Mouse (Mus musculus): Measurements from ENCODE around the gene Bex1. TPM values are rescaled to one million over a fixed set of nuclear protein-coding genes. Genes with fewer than 3 reads are reported as not detected.
"Not testable (repeated sequence)": the region's sequence is repeated elsewhere in the genome, so short reads cannot be mapped to it uniquely, and the experiment has no call there.

Bex1 gene
- polyA plus RNA-seq (2015; fragmentation: Nextera tagmentation; extraction: Ambion mirVana), result 176 and 223 TPM in 2 replicates

GRCm38 (mm10) chrX:136214729-136215677 lies at the start of gene Bex1, which contains the start of gene Tceal7:
Gene Bex1, minus strand, starts transcription at chrX:136215513.
Gene Tceal7, plus strand, starts transcription at chrX:136214779.
- not testable (repeated sequence) for H3K4me1 ChIP-seq (replicated peaks; ENCODE audit: control insufficient read depth, insufficient read depth, low read length); H3K9me3 ChIP-seq (ENCODE audit: control insufficient read depth, low read length); H3K36me3 ChIP-seq (ENCODE audit: control insufficient read depth, insufficient read depth); H3K27me3 ChIP-seq (replicated peaks; ENCODE audit: control insufficient read depth, insufficient read depth, low read length); H3K27ac ChIP-seq (ENCODE audit: low read length)
- WGBS, result 29% methylated on average over 4 of the region's 67 CpGs
- Histone ChIP-seq H3K4me2 (ENCODE audit: low read length) (peak within 1 kb of the TSS; percentile 48), H3K9ac (replicated peaks; ENCODE audit: low read depth, low read length) (peak within 1 kb of the TSS; percentile 44), H3K4me3 (replicated peaks; ENCODE audit: low read length) (peak within 1 kb of the TSS; percentile 42)
- ATAC-seq, result peak; percentile 94

GRCm38 (mm10) chrX:136252023-136252729 lies 36.9 kb upstream of the Bex1 start:
- Histone ChIP-seq H3K36me3 (ENCODE audit: control insufficient read depth, insufficient read depth) (no peaks in the 10 kb centered on the region), H3K27me3 (replicated peaks; ENCODE audit: control insufficient read depth, insufficient read depth, low read length) (no peaks in the 10 kb centered on the region), H3K4me3 (replicated peaks; ENCODE audit: low read length) (no peak overlapping the region), H3K9me3 (ENCODE audit: control insufficient read depth, low read length) (no peaks in the 10 kb centered on the region), H3K27ac (ENCODE audit: low read length) (no peak overlapping the region), H3K9ac (replicated peaks; ENCODE audit: low read depth, low read length) (no peak overlapping the region), H3K4me1 (replicated peaks; ENCODE audit: control insufficient read depth, insufficient read depth, low read length) (no peaks in the 10 kb centered on the region), H3K4me2 (ENCODE audit: low read length) (no peak overlapping the region)
- ATAC-seq, result no peak
- WGBS, result 53% methylated on average over 6 of the region's 6 CpGs

- ATAC-seq, result no peak
- H3K4me1 ChIP-seq (replicated peaks; ENCODE audit: control insufficient read depth, insufficient read depth, low read length), result no peaks in the 10 kb centered on the region; the same call in 1 of the 2 replicates
- 82% methylated on average over 7 of the region's 7 CpGs for WGBS
Measured at GRCm38 (mm10) chrX:136249671-136250070, 34.4 kb upstream of the Bex1 start.

DNA sequence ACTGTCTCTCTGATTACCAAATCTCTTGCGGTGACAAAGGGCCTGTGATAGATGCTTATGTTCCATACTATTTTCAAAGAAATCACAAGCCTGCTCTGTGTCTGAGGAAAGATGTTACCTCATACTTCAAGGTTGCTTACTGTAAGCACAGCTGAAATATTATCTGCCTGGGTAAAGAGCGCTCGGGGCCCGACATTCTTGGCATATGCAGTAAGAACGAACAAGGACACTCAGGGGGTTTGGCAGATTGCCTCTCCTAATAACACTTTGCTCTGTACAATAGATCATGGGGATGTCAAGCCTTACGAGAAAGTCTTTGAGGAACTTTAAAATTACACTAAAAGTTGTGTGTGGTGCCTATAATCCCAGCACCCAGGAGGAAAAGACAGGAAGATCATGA lies 33.5 kb upstream of the Bex1 start:
- H3K36me3 ChIP-seq (ENCODE audit: control insufficient read depth, insufficient read depth), result no peaks in the 10 kb centered on the region
- H3K4me3 ChIP-seq (replicated peaks; ENCODE audit: low read length), result no peak overlapping the region
- ATAC-seq, result no peak
- H3K4me1 ChIP-seq (replicated peaks; ENCODE audit: control insufficient read depth, insufficient read depth, low read length), result no peaks in the 10 kb centered on the region; the same call in 1 of the 2 replicates
- H3K4me2 ChIP-seq (ENCODE audit: low read length), result no peak overlapping the region
- no peak overlapping the region for H3K27ac ChIP-seq (ENCODE audit: low read length)
- 62% methylated on average over 6 of the region's 6 CpGs for WGBS
- no peaks in the 10 kb centered on the region for H3K27me3 ChIP-seq (replicated peaks; ENCODE audit: control insufficient read depth, insufficient read depth, low read length)
- no peaks in the 10 kb centered on the region for H3K9me3 ChIP-seq (ENCODE audit: control insufficient read depth, low read length)
- H3K9ac ChIP-seq (replicated peaks; ENCODE audit: low read depth, low read length), result no peak overlapping the region

More at GRCm38 (mm10) chrX:136249671-136250070, 34.4 kb upstream of the Bex1 start:
- no peaks in the 10 kb centered on the region for H3K9me3 ChIP-seq (ENCODE audit: control insufficient read depth, low read length)
- H3K27me3 ChIP-seq (replicated peaks; ENCODE audit: control insufficient read depth, insufficient read depth, low read length), result no peaks in the 10 kb centered on the region
- no peak overlapping the region for H3K4me2 ChIP-seq (ENCODE audit: low read length)
- no peak overlapping the region for H3K27ac ChIP-seq (ENCODE audit: low read length)
- no peaks in the 10 kb centered on the region for H3K36me3 ChIP-seq (ENCODE audit: control insufficient read depth, insufficient read depth)
- no peak overlapping the region for H3K9ac ChIP-seq (replicated peaks; ENCODE audit: low read depth, low read length)
- no peak overlapping the region for H3K4me3 ChIP-seq (replicated peaks; ENCODE audit: low read length)

DNA sequence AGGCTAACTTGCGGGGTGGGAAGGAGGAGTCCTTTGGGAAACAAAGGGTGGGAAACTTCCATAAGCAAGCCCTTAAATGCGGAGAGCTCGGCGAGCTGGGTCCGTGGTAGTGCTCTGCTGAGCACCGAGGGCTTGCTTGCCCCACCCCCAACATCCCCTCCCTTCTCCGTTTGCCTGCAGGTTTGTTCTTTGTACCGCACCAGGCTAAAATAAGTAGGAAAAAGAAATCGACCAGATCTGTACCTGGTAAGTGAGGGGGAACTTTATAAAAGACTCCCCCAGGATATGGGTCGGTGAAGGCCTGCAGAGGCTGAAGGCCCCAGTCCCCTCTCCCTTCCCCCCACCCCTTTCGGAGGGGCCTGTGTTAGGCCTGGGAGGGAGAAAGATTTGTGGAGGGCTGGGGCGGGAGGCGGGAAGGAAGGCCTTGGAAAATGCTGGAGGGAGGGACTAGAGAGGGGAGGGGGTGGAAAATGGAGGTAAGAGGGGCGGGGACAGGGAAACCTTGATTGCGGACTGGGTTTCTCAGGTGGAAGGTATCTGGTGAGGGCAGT lies 30.3 kb upstream of the Bex1 start:
- no peaks in the 10 kb centered on the region for H3K9me3 ChIP-seq (ENCODE audit: control insufficient read depth, low read length)
- WGBS, result 16% methylated on average over 12 of the region's 15 CpGs
- no peaks in the 10 kb centered on the region for H3K36me3 ChIP-seq (ENCODE audit: control insufficient read depth, insufficient read depth)
- no peaks in the 10 kb centered on the region; the same call in 1 of the 2 replicates for H3K4me1 ChIP-seq (replicated peaks; ENCODE audit: control insufficient read depth, insufficient read depth, low read length)
- H3K27ac ChIP-seq (ENCODE audit: low read length), result peak overlapping the region; percentile 78
- H3K4me3 ChIP-seq (replicated peaks; ENCODE audit: low read length), result peak overlapping the region; percentile 65
- ATAC-seq, result peak; percentile 80
- peak overlapping the region; percentile 54 for H3K4me2 ChIP-seq (ENCODE audit: low read length)
- H3K27me3 ChIP-seq (replicated peaks; ENCODE audit: control insufficient read depth, insufficient read depth, low read length), result no peaks in the 10 kb centered on the region
- peak overlapping the region; percentile 76 for H3K9ac ChIP-seq (replicated peaks; ENCODE audit: low read depth, low read length)

- H3K27me3 ChIP-seq (replicated peaks; ENCODE audit: control insufficient read depth, insufficient read depth, low read length), result no peaks in the 10 kb centered on the region
- H3K36me3 ChIP-seq (ENCODE audit: control insufficient read depth, insufficient read depth), result no peaks in the 10 kb centered on the region
- ATAC-seq, result peak; percentile 95
- H3K27ac ChIP-seq (ENCODE audit: low read length), result peak within 1 kb of the TSS; percentile 78
- peak within 1 kb of the TSS; percentile 54 for H3K4me2 ChIP-seq (ENCODE audit: low read length)
- H3K4me3 ChIP-seq (replicated peaks; ENCODE audit: low read length), result peak within 1 kb of the TSS; percentile 65
- H3K4me1 ChIP-seq (replicated peaks; ENCODE audit: control insufficient read depth, insufficient read depth, low read length), result no peaks in the 10 kb centered on the region; the same call in 1 of the 2 replicates
- WGBS, result 21% methylated on average over 20 of the region's 20 CpGs
- peak within 1 kb of the TSS; percentile 76 for H3K9ac ChIP-seq (replicated peaks; ENCODE audit: low read depth, low read length)
- no peaks in the 10 kb centered on the region for H3K9me3 ChIP-seq (ENCODE audit: control insufficient read depth, low read length)
Measured at GRCm38 (mm10) chrX:136244574-136245229, 29.4 kb upstream of the Bex1 start, which contains the start of gene Tceal9. Gene Tceal9, plus strand, starts transcription at chrX:136245079.

- H3K4me2 ChIP-seq (ENCODE audit: low read length), result no peak overlapping the region
- H3K27me3 ChIP-seq (replicated peaks; ENCODE audit: control insufficient read depth, insufficient read depth, low read length), result no peaks in the 10 kb centered on the region
- ATAC-seq, result no peak
- H3K4me1 ChIP-seq (replicated peaks; ENCODE audit: control insufficient read depth, insufficient read depth, low read length), result no peaks in the 10 kb centered on the region; the same call in 1 of the 2 replicates
- H3K27ac ChIP-seq (ENCODE audit: low read length), result no peak overlapping the region
- H3K9ac ChIP-seq (replicated peaks; ENCODE audit: low read depth, low read length), result no peak overlapping the region
- WGBS, result 83% methylated on average over 2 of the region's 2 CpGs
- H3K9me3 ChIP-seq (ENCODE audit: control insufficient read depth, low read length), result no peaks in the 10 kb centered on the region
- no peaks in the 10 kb centered on the region for H3K36me3 ChIP-seq (ENCODE audit: control insufficient read depth, insufficient read depth)
- H3K4me3 ChIP-seq (replicated peaks; ENCODE audit: low read length), result no peak overlapping the region
Measured at GRCm38 (mm10) chrX:136243181-136243580, 27.9 kb upstream of the Bex1 start.

DNA sequence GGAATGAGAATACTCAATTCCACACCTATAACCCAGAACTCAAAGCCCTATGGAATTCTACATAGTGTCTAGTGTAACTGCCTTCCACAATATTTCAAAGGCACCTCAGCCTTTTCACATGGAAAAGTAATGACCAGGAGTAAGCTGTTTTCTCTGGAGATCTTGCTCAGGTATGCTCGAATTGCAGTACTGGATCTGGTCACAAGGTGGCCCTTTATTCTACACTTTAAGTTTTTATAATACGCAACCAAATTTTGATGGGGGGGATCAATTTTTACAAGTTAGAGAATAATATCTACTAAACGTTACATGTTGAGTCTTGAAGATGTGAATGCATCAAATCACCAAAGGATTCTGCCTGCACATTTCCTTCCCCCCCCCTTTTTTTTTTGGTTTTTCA lies 22.8 kb upstream of the Bex1 start:
- no peak overlapping the region for H3K4me3 ChIP-seq (replicated peaks; ENCODE audit: low read length)
- ATAC-seq, result no peak
- no peaks in the 10 kb centered on the region for H3K27me3 ChIP-seq (replicated peaks; ENCODE audit: control insufficient read depth, insufficient read depth, low read length)
- H3K27ac ChIP-seq (ENCODE audit: low read length), result no peak overlapping the region
- 47% methylated on average over 3 of the region's 3 CpGs for WGBS
- no peaks in the 10 kb centered on the region for H3K9me3 ChIP-seq (ENCODE audit: control insufficient read depth, low read length)
- H3K9ac ChIP-seq (replicated peaks; ENCODE audit: low read depth, low read length), result no peak overlapping the region
- no peaks in the 10 kb centered on the region for H3K4me1 ChIP-seq (replicated peaks; ENCODE audit: control insufficient read depth, insufficient read depth, low read length)
- no peaks in the 10 kb centered on the region for H3K36me3 ChIP-seq (ENCODE audit: control insufficient read depth, insufficient read depth)
- no peak overlapping the region for H3K4me2 ChIP-seq (ENCODE audit: low read length)
